Mouse (Mus musculus) heart, embryonic 11.5 days (tissue): ENCODE data around the gene Gm49403. TPM values are rescaled to one million over a fixed set of nuclear protein-coding genes. Genes with fewer than 3 reads are reported as not detected.
"Not testable (repeated sequence)": the region's sequence is repeated elsewhere in the genome, so short reads cannot be mapped to it uniquely, and the experiment has no call there.

ENCODE experiments used
- ATAC-seq: fragments of 200-750 bp; cut with Nextera tagmentation; replicated peaks from 2 replicates; pipeline ENCODE4 v1.8.0; 2017; ENCODE audit warnings: moderate library complexity; ENCODE audit not compliant: insufficient number of reproducible peaks, low FRiP score, low TSS enrichment
- H3K27ac ChIP-seq: fragments of 300-500 bp; sonication (generic); 2 replicates; pipeline ENCODE4 v1.5.1; 2014; ENCODE audit warnings: mild to moderate bottlenecking, low read depth, low read length
- H3K27me3 ChIP-seq: fragments of 300-500 bp; sonication (generic); 2 replicates; pipeline ENCODE4 v1.6.1; 2014; ENCODE audit warnings: mild to moderate bottlenecking, low read length, mixed read lengths; ENCODE audit not compliant: control insufficient read depth, insufficient read depth
- H3K36me3 ChIP-seq: fragments of 300-500 bp; sonication (generic); 2 replicates; pipeline ENCODE4 v1.6.1; 2014; ENCODE audit warnings: mild to moderate bottlenecking, low read length, moderate library complexity, mixed read lengths; ENCODE audit not compliant: control insufficient read depth, insufficient read depth
- H3K4me1 ChIP-seq: fragments of 300-500 bp; sonication (generic); 2 replicates; pipeline ENCODE4 v1.6.1; 2014; ENCODE audit warnings: low read length; ENCODE audit not compliant: control insufficient read depth, insufficient read depth
- H3K4me2 ChIP-seq: fragments of 300-500 bp; sonication (generic); 2 replicates; pipeline ENCODE4 v1.6.1; 2014; ENCODE audit warnings: mild to moderate bottlenecking, moderate library complexity
- H3K4me3 ChIP-seq: fragments of 300-500 bp; sonication (generic); 2 replicates; pipeline ENCODE4 v1.5.1; 2014; ENCODE audit warnings: low read depth, low read length
- H3K9ac ChIP-seq: fragments of 300-500 bp; sonication (generic); 2 replicates; pipeline ENCODE4 v1.6.1; 2014; ENCODE audit warnings: mild to moderate bottlenecking, low read depth, low read length, moderate library complexity
- H3K9me3 ChIP-seq: fragments of 300-500 bp; sonication (generic); replicated peaks from 2 replicates; pipeline ENCODE4 v1.6.1; 2016; ENCODE audit warnings: low read length; ENCODE audit not compliant: control insufficient read depth
- WGBS: fragments of 180-500 bp; shearing (Covaris S2); extraction: QIAGEN DNeasy Blood & Tissue Kit; methylation state at CpG from one replicate; pipeline ENCODE4 v1.1.7; 2014; ENCODE audit not compliant: insufficient replicate concordance; 5-methylcytosine and 5-hydroxymethylcytosine counted together
- polyA plus RNA-seq: library from polyadenylated mRNA; unstranded; fragments of >200 nt; fragmentation: Nextera tagmentation; extraction: Ambion mirVana; gene quantifications from 2 replicates; pipeline ENCODE4 v1.2.1, GENCODE M21; 2014

The Gm49403 gene
- not detected in 2 replicates for polyA plus RNA-seq

DNA sequence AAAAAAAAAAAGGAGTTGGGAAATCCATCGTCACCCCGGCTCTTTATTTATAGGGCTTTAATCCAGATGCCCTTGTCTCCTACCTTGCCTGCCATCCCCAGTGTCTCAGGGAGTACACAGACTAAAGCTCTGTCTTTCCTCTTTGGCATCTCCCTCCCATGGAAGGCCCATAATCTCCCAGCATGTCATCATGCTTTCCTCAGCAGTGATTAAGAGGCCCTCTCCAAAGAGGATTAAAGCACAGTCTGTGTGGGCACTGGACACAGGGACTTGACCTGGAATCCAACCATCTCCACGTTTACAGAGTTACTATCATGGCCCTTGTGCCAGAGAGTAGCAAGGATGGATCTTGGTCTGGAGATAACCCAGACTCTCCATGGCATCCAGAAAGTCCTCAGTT is at the start of gene Gm49403, which contains the start of gene Lbhd1:
Gene Gm49403, plus strand, starts transcription at position 315 of the 400 bp plus-strand sequence.
Gene Lbhd1, plus strand, starts transcription at position 117 of the 400 bp plus-strand sequence.
- no peak within 1 kb of the TSS for H3K27ac ChIP-seq
- H3K9ac ChIP-seq = no peak within 1 kb of the TSS
- no peak within 1 kb of the TSS for H3K4me3 ChIP-seq
- WGBS = 70% methylated on average over 3 of the region's 3 CpGs
- H3K4me1 ChIP-seq = peaks cover 11% of the 10 kb centered on the region; the same call in 1 of the 2 replicates
- 0 out of 2 replicates have a peak, but pooled peaks cover under 1% of the 10 kb centered on the region for H3K36me3 ChIP-seq
- no peaks in the 10 kb centered on the region for H3K27me3 ChIP-seq
- H3K9me3 ChIP-seq = no peaks in the 10 kb centered on the region
- no peak within 1 kb of the TSS for H3K4me2 ChIP-seq
- no peak for ATAC-seq

DNA sequence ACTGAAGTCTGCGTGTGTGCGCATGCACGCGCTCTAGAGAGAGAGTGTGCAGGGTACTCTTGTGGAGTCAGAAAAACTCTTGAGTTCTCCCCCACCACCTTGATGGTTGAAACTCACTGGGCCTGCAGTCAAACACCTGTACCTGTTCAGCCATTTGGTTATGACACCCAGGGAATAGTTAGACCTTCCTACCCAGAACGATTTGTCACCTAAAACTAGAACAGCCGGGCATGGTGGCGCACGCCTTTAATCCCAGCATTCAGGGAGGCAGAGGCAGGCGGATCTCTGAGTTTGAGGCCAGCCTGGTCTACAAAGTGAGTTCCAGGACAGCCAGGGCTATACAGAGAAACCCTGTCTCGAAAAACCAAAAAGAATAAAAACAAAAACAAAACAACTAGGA is 47.4 kb upstream of the Gm49403 start:
- H3K4me3 ChIP-seq, H3K9me3 ChIP-seq, H3K27ac ChIP-seq, H3K9ac ChIP-seq, H3K4me2 ChIP-seq, H3K27me3 ChIP-seq, ATAC-seq: not testable (repeated sequence)
- 94% methylated on average over 10 of the region's 10 CpGs for WGBS
- Histone ChIP-seq H3K36me3 (peaks cover 33% of the 10 kb centered on the region), H3K4me1 (peaks cover 27% of the 10 kb centered on the region)

- Histone ChIP-seq H3K4me1 (peaks cover 27% of the 10 kb centered on the region), H3K4me2 (peak within 1 kb of the TSS; percentile 81), H3K4me3 (peak within 1 kb of the TSS; percentile 59), H3K27ac (peak within 1 kb of the TSS; percentile 94), H3K9ac (peak within 1 kb of the TSS; percentile 88), H3K9me3 (no peaks in the 10 kb centered on the region), H3K27me3 (no peaks in the 10 kb centered on the region), H3K36me3 (peaks cover 24% of the 10 kb centered on the region)
- ATAC-seq = peak; percentile 72
- 2% methylated on average over 38 of the region's 38 CpGs for WGBS
Observed at GRCm38 (mm10) chr19:8837251-8837791, 46.4 kb upstream of the Gm49403 start, which contains the start of gene Bscl2. TSS of gene Bscl2 (plus strand) at chr19:8837467.

DNA sequence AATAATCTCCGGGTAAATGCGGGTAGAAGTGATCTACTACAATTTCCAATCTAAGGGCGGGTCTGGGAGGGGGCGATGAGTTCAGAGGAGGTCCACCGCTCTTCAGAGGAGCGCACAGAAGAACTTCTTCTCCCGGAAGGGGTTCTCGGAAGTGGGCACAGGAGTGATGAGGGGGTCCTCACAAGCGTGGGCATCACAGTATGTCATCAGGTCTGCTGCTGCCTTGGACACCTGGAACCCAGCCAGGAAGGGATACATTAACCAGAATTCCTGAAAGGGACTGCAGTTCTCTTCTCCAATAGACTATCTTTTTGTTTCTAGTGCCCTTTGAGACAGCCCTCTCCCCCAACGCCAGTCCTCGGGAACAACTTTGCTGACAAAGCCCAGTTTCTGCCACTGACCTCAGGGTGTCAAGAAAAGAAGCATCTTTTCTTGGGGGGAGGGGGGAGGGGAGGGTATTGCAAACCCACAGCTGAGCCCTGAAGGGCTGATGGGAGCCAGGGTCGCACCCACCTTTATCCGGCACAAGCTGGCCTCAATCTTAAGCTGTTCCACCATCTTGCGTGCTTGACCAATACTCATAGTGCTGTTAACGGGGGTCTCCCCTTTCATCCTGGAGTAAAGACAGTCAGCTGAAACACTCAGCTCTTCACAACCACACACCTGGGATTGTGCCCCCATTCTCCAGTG is 45.5 kb upstream of the Gm49403 start:
- H3K4me2 ChIP-seq = peak overlapping the region; percentile 81
- H3K27ac ChIP-seq = peak overlapping the region; percentile 94
- H3K9me3 ChIP-seq = no peaks in the 10 kb centered on the region
- 19% methylated on average over 15 of the region's 15 CpGs for WGBS
- ATAC-seq = no peak
- peak overlapping the region; percentile 88 for H3K9ac ChIP-seq
- H3K4me1 ChIP-seq = peaks cover 27% of the 10 kb centered on the region
- H3K36me3 ChIP-seq = peaks cover 16% of the 10 kb centered on the region
- no peaks in the 10 kb centered on the region for H3K27me3 ChIP-seq
- H3K4me3 ChIP-seq = peak overlapping the region; percentile 59

GRCm38 (mm10) chr19:8839103-8839907 is 44.4 kb upstream of the Gm49403 start, which contains the start of gene Gng3:
TSS of gene Gng3 (minus strand) at chr19:8839194.
- H3K27ac ChIP-seq = peak within 1 kb of the TSS; percentile 94
- H3K4me2 ChIP-seq = peak within 1 kb of the TSS; percentile 81
- ATAC-seq = no peak
- H3K27me3 ChIP-seq = no peaks in the 10 kb centered on the region
- no peaks in the 10 kb centered on the region for H3K9me3 ChIP-seq
- peak within 1 kb of the TSS; percentile 59 for H3K4me3 ChIP-seq
- peaks cover 27% of the 10 kb centered on the region for H3K4me1 ChIP-seq
- 47% methylated on average over 11 of the region's 11 CpGs for WGBS
- peak within 1 kb of the TSS; percentile 88 for H3K9ac ChIP-seq
- peaks cover 7% of the 10 kb centered on the region for H3K36me3 ChIP-seq

- H3K27ac ChIP-seq = no peak overlapping the region
- peaks cover 27% of the 10 kb centered on the region for H3K4me1 ChIP-seq
- peak overlapping the region; percentile 66 for H3K4me2 ChIP-seq
- peak overlapping the region; percentile 64 for H3K9ac ChIP-seq
- WGBS = 24% methylated on average over 29 of the region's 29 CpGs
- peak overlapping the region; percentile 45 for H3K4me3 ChIP-seq
- no peaks in the 10 kb centered on the region for H3K9me3 ChIP-seq
- H3K27me3 ChIP-seq = no peaks in the 10 kb centered on the region
- peak; percentile 74 for ATAC-seq
- H3K36me3 ChIP-seq = peaks cover 5% of the 10 kb centered on the region
Observed at GRCm38 (mm10) chr19:8839908-8840791, 43.6 kb upstream of the Gm49403 start.

DNA sequence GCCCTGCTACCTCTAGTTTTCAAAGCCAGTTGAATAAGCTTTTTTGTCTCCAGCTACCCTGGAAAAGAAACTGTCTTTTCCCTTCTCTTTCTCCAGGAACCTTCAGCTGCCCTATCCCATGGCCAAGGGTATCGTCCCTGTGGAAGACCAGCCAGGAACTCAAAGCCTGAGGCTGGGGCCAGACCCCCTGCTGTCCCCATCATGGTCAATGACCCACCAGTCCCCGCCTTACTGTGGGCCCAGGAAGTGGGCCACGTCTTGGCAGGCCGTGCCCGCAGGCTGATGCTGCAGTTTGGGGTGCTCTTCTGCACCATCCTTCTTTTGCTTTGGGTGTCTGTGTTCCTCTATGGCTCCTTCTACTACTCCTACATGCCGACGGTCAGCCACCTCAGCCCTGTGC is 42.7 kb upstream of the Gm49403 start:
- no peak for ATAC-seq
- 87% methylated on average over 7 of the region's 7 CpGs for WGBS
- peak overlapping the region; percentile 66 for H3K4me2 ChIP-seq

More for the DNA sequence above, 42.7 kb upstream of the Gm49403 start:
- H3K9ac ChIP-seq = peak overlapping the region; percentile 64
- H3K9me3 ChIP-seq = no peaks in the 10 kb centered on the region
- H3K27me3 ChIP-seq = no peaks in the 10 kb centered on the region
- H3K4me1 ChIP-seq = peaks cover 27% of the 10 kb centered on the region
- H3K4me3 ChIP-seq = peak overlapping the region; percentile 45
- peaks cover 2% of the 10 kb centered on the region for H3K36me3 ChIP-seq
- H3K27ac ChIP-seq = no peak overlapping the region
